Mouse (Mus musculus): ENCODE measurements around the gene Olfr1436. TPM values are rescaled to one million over a fixed set of nuclear protein-coding genes. Genes with fewer than 3 reads are reported as not detected.

The Olfr1436 gene
- not detected in 2 replicates for polyA plus RNA-seq (2021; fragmentation: Nextera tagmentation)
- long read RNA-seq, experiment 1 = 0 reads
- long read RNA-seq, experiment 2 = 0 reads

GRCm38 (mm10) chr19:12299030-12299429 lies at the start of gene Olfr1436:
Gene Olfr1436, minus strand, starts transcription at chr19:12299130.

GRCm38 (mm10) chr19:12335810-12336209 lies 36.9 kb upstream of the Olfr1436 start, which contains the start of gene Olfr1438-ps1:
Gene Olfr1438-ps1, minus strand, starts transcription at chr19:12335910.

GRCm38 (mm10) chr19:12325001-12325400 lies 26.1 kb upstream of the Olfr1436 start, which contains the start of gene Olfr1437:
Gene Olfr1437, minus strand, starts transcription at chr19:12325101.

GRCm38 (mm10) chr19:12279554-12279953 lies 19.4 kb downstream of the Olfr1436 start, which contains the start of gene Olfr1434:
Gene Olfr1434, plus strand, starts transcription at chr19:12279854.

GRCm38 (mm10) chr19:12260732-12261131 lies 38.2 kb downstream of the Olfr1436 start, which contains the start of gene Olfr235:
Gene Olfr235, plus strand, starts transcription at chr19:12261032.

Other genes with a start within 250 kb of the Olfr1436 start
- gene Olfr1424, start 236.4 kb downstream of the Olfr1436 start, polyA plus RNA-seq (2021; fragmentation: Nextera tagmentation) = not detected in 2 replicates
- not detected in 2 replicates for gene Olfr1425, start 221.4 kb downstream of the Olfr1436 start, polyA plus RNA-seq (2021; fragmentation: Nextera tagmentation)
- not detected in 2 replicates for gene Olfr1426, start 207.1 kb downstream of the Olfr1436 start, polyA plus RNA-seq (2021; fragmentation: Nextera tagmentation)
- gene Olfr1427, start 195.8 kb downstream of the Olfr1436 start, polyA plus RNA-seq (2021; fragmentation: Nextera tagmentation) = not detected in 2 replicates
- gene Olfr1428, start 183.2 kb downstream of the Olfr1436 start, polyA plus RNA-seq (2021; fragmentation: Nextera tagmentation) = not detected in 2 replicates
- gene Olfr76, start 175.9 kb downstream of the Olfr1436 start, polyA plus RNA-seq (2021; fragmentation: Nextera tagmentation) = not detected in 2 replicates
- gene Olfr1555-ps1, start 129.0 kb downstream of the Olfr1436 start, polyA plus RNA-seq (2021; fragmentation: Nextera tagmentation) = not detected in 2 replicates
- not detected in 2 replicates for gene Olfr1431, start 98.5 kb downstream of the Olfr1436 start, polyA plus RNA-seq (2021; fragmentation: Nextera tagmentation)
- not detected in 2 replicates for gene Olfr1432, start 66.5 kb downstream of the Olfr1436 start, polyA plus RNA-seq (2021; fragmentation: Nextera tagmentation)
- gene Olfr262, start 57.5 kb downstream of the Olfr1436 start, polyA plus RNA-seq (2021; fragmentation: Nextera tagmentation) = not detected in 2 replicates
- not detected in 2 replicates for gene Olfr235, start 38.1 kb downstream of the Olfr1436 start, polyA plus RNA-seq (2021; fragmentation: Nextera tagmentation)
- not detected in 2 replicates for gene Olfr1434, start 19.3 kb downstream of the Olfr1436 start, polyA plus RNA-seq (2021; fragmentation: Nextera tagmentation)
- not detected in 2 replicates for gene Olfr1437, start 26.0 kb upstream of the Olfr1436 start, polyA plus RNA-seq (2021; fragmentation: Nextera tagmentation)
- gene Olfr1438-ps1, start 36.8 kb upstream of the Olfr1436 start, polyA plus RNA-seq (2021; fragmentation: Nextera tagmentation) = not detected in 2 replicates
- gene Olfr1440, start 88.1 kb upstream of the Olfr1436 start, polyA plus RNA-seq (2021; fragmentation: Nextera tagmentation) = not detected in 2 replicates
- not detected in 2 replicates for gene Olfr1441, start 118.3 kb upstream of the Olfr1436 start, polyA plus RNA-seq (2021; fragmentation: Nextera tagmentation)
- not detected in 2 replicates for gene Pfpl, start 128.8 kb upstream of the Olfr1436 start, polyA plus RNA-seq (2021; fragmentation: Nextera tagmentation)
- gene Mpeg1, start 161.6 kb upstream of the Olfr1436 start, polyA plus RNA-seq (2021; fragmentation: Nextera tagmentation) = 2.7 and 3.2 TPM in 2 replicates
- gene Dtx4, start 202.3 kb upstream of the Olfr1436 start, polyA plus RNA-seq (2021; fragmentation: Nextera tagmentation) = 5.0 and 9.3 TPM in 2 replicates
- 0.82 and 1.0 TPM in 2 replicates for gene Fam111a, start 246.6 kb upstream of the Olfr1436 start, polyA plus RNA-seq (2021; fragmentation: Nextera tagmentation)

Data from left cerebral cortex, adult 6 months (tissue).